Mouse (Mus musculus): ENCODE results near the gene Clec1b. TPM values are rescaled to one million over a fixed set of nuclear protein-coding genes. Genes with fewer than 3 reads are reported as not detected.

The Clec1b gene
- polyA plus RNA-seq, 1 experiment from 2014 or later: 0.83 TPM

GRCm38 (mm10) chr6:129383466-129383865, 13.6 kb upstream of the Clec1b start:
- H3K4me3 ChIP-seq: no peak overlapping the region
- H3K27me3 ChIP-seq: no peaks in the 10 kb centered on the region
- H3K4me1 ChIP-seq: no peaks in the 10 kb centered on the region
- H3K27ac ChIP-seq: no peak overlapping the region
- ATAC-seq (ENCODE audit: insufficient number of reproducible peaks, low FRiP score, low TSS enrichment, low read depth): no peak
- 41% methylated on average over 3 of the region's 3 CpGs for WGBS
- H3K4me2 ChIP-seq: no peak overlapping the region
- no peaks in the 10 kb centered on the region for H3K9me3 ChIP-seq
- no peaks in the 10 kb centered on the region for H3K36me3 ChIP-seq
- no peak overlapping the region for H3K9ac ChIP-seq

- Histone ChIP-seq H3K36me3 (no peaks in the 10 kb centered on the region), H3K9me3 (no peaks in the 10 kb centered on the region), H3K4me2 (no peak overlapping the region), H3K9ac (no peak overlapping the region), H3K27me3 (no peaks in the 10 kb centered on the region), H3K4me1 (no peaks in the 10 kb centered on the region), H3K27ac (no peak overlapping the region), H3K4me3 (no peak overlapping the region)
- ATAC-seq (ENCODE audit: insufficient number of reproducible peaks, low FRiP score, low TSS enrichment, low read depth): no peak
- WGBS: 85% methylated on average over 4 of the region's 4 CpGs
Measured at GRCm38 (mm10) chr6:129385000-129385399, 12.1 kb upstream of the Clec1b start.

- no peak within 1 kb of the TSS for H3K4me2 ChIP-seq
- no peak for ATAC-seq (ENCODE audit: insufficient number of reproducible peaks, low FRiP score, low TSS enrichment, low read depth)
- H3K4me3 ChIP-seq: no peak within 1 kb of the TSS
- H3K4me1 ChIP-seq: no peaks in the 10 kb centered on the region
- no peaks in the 10 kb centered on the region for H3K9me3 ChIP-seq
- no peaks in the 10 kb centered on the region for H3K27me3 ChIP-seq
- WGBS: 75% methylated on average over 2 of the region's 2 CpGs
- H3K27ac ChIP-seq: no peak within 1 kb of the TSS
- no peak within 1 kb of the TSS for H3K9ac ChIP-seq
- H3K36me3 ChIP-seq: no peaks in the 10 kb centered on the region
Measured at GRCm38 (mm10) chr6:129385774-129386173, 11.3 kb upstream of the Clec1b start, which contains the start of gene Clec12b. Clec12b (minus strand) TSS chr6:129385874.

- no peaks in the 10 kb centered on the region for H3K27me3 ChIP-seq
- WGBS: 19% methylated on average over 2 of the region's 2 CpGs
- H3K4me2 ChIP-seq: no peak overlapping the region
- H3K4me1 ChIP-seq: no peaks in the 10 kb centered on the region
- no peak overlapping the region for H3K4me3 ChIP-seq
- H3K9me3 ChIP-seq: no peaks in the 10 kb centered on the region
- H3K27ac ChIP-seq: no peak overlapping the region
- H3K9ac ChIP-seq: no peak overlapping the region
- H3K36me3 ChIP-seq: no peaks in the 10 kb centered on the region
- ATAC-seq (ENCODE audit: insufficient number of reproducible peaks, low FRiP score, low TSS enrichment, low read depth): no peak
Measured at GRCm38 (mm10) chr6:129393087-129393720, 3.9 kb upstream of the Clec1b start.

GRCm38 (mm10) chr6:129393732-129394131, 3.4 kb upstream of the Clec1b start:
- no peak overlapping the region for H3K27ac ChIP-seq
- ATAC-seq (ENCODE audit: insufficient number of reproducible peaks, low FRiP score, low TSS enrichment, low read depth): no peak
- H3K36me3 ChIP-seq: no peaks in the 10 kb centered on the region
- 78% methylated on average over 6 of the region's 6 CpGs for WGBS
- no peaks in the 10 kb centered on the region for H3K4me1 ChIP-seq
- no peak overlapping the region for H3K4me3 ChIP-seq
- no peak overlapping the region for H3K9ac ChIP-seq
- no peak overlapping the region for H3K4me2 ChIP-seq
- H3K27me3 ChIP-seq: no peaks in the 10 kb centered on the region
- H3K9me3 ChIP-seq: no peaks in the 10 kb centered on the region

- Histone ChIP-seq H3K4me3 (no peak overlapping the region), H3K4me1 (no peaks in the 10 kb centered on the region), H3K27ac (no peak overlapping the region), H3K36me3 (no peaks in the 10 kb centered on the region), H3K9me3 (no peaks in the 10 kb centered on the region), H3K9ac (no peak overlapping the region), H3K27me3 (no peaks in the 10 kb centered on the region), H3K4me2 (no peak overlapping the region)
- WGBS: 61% methylated on average over 6 of the region's 6 CpGs
- no peak for ATAC-seq (ENCODE audit: insufficient number of reproducible peaks, low FRiP score, low TSS enrichment, low read depth)
Measured at GRCm38 (mm10) chr6:129399945-129400344, 2.8 kb downstream of the Clec1b start.

- Histone ChIP-seq H3K27me3 (no peaks in the 10 kb centered on the region), H3K4me2 (no peak overlapping the region), H3K9ac (no peak overlapping the region), H3K9me3 (no peaks in the 10 kb centered on the region), H3K4me1 (no peaks in the 10 kb centered on the region), H3K27ac (no peak overlapping the region), H3K4me3 (no peak overlapping the region), H3K36me3 (no peaks in the 10 kb centered on the region)
- ATAC-seq (ENCODE audit: insufficient number of reproducible peaks, low FRiP score, low TSS enrichment, low read depth): no peak
- 87% methylated on average over 2 of the region's 2 CpGs for WGBS
Measured at GRCm38 (mm10) chr6:129402404-129402803, 5.3 kb downstream of the Clec1b start.

- H3K27me3 ChIP-seq: no peaks in the 10 kb centered on the region
- H3K4me1 ChIP-seq: no peaks in the 10 kb centered on the region
- WGBS: 81% methylated on average over 6 of the region's 6 CpGs
- H3K36me3 ChIP-seq: no peaks in the 10 kb centered on the region
- H3K27ac ChIP-seq: no peak overlapping the region
- H3K4me2 ChIP-seq: no peak overlapping the region
- H3K9ac ChIP-seq: no peak overlapping the region
- no peaks in the 10 kb centered on the region for H3K9me3 ChIP-seq
- H3K4me3 ChIP-seq: no peak overlapping the region
- no peak for ATAC-seq (ENCODE audit: insufficient number of reproducible peaks, low FRiP score, low TSS enrichment, low read depth)
Measured at GRCm38 (mm10) chr6:129403391-129403790, 6.3 kb downstream of the Clec1b start.

GRCm38 (mm10) chr6:129405999-129406398, 8.9 kb downstream of the Clec1b start:
- Histone ChIP-seq H3K4me3 (no peak overlapping the region), H3K9ac (no peak overlapping the region), H3K9me3 (no peaks in the 10 kb centered on the region), H3K36me3 (no peaks in the 10 kb centered on the region), H3K4me1 (no peaks in the 10 kb centered on the region), H3K4me2 (no peak overlapping the region), H3K27me3 (no peaks in the 10 kb centered on the region), H3K27ac (no peak overlapping the region)
- ATAC-seq (ENCODE audit: insufficient number of reproducible peaks, low FRiP score, low TSS enrichment, low read depth): no peak

- H3K4me1 ChIP-seq: no peaks in the 10 kb centered on the region
- H3K36me3 ChIP-seq: no peaks in the 10 kb centered on the region
- no peak for ATAC-seq (ENCODE audit: insufficient number of reproducible peaks, low FRiP score, low TSS enrichment, low read depth)
- 41% methylated on average over 2 of the region's 2 CpGs for WGBS
- no peaks in the 10 kb centered on the region for H3K9me3 ChIP-seq
- H3K27ac ChIP-seq: no peak overlapping the region
- H3K4me3 ChIP-seq: no peak overlapping the region
- no peak overlapping the region for H3K9ac ChIP-seq
- no peaks in the 10 kb centered on the region for H3K27me3 ChIP-seq
- H3K4me2 ChIP-seq: no peak overlapping the region
Measured at GRCm38 (mm10) chr6:129407324-129407723, 10.2 kb downstream of the Clec1b start.

GRCm38 (mm10) chr6:129408562-129408961, 11.5 kb downstream of the Clec1b start, which contains the start of gene Clec9a:
Clec9a (plus strand) TSS chr6:129408862.
- Histone ChIP-seq H3K4me2 (no peak within 1 kb of the TSS), H3K4me3 (no peak within 1 kb of the TSS), H3K4me1 (no peaks in the 10 kb centered on the region), H3K9ac (no peak within 1 kb of the TSS), H3K36me3 (no peaks in the 10 kb centered on the region), H3K9me3 (no peaks in the 10 kb centered on the region), H3K27me3 (no peaks in the 10 kb centered on the region), H3K27ac (no peak within 1 kb of the TSS)
- 86% methylated on average over 2 of the region's 2 CpGs for WGBS
- ATAC-seq (ENCODE audit: insufficient number of reproducible peaks, low FRiP score, low TSS enrichment, low read depth): no peak

GRCm38 (mm10) chr6:129414177-129414576, 17.1 kb downstream of the Clec1b start:
- no peak overlapping the region for H3K4me2 ChIP-seq
- H3K27ac ChIP-seq: no peak overlapping the region
- no peaks in the 10 kb centered on the region for H3K9me3 ChIP-seq
- no peaks in the 10 kb centered on the region for H3K36me3 ChIP-seq
- ATAC-seq (ENCODE audit: insufficient number of reproducible peaks, low FRiP score, low TSS enrichment, low read depth): no peak
- no peak overlapping the region for H3K4me3 ChIP-seq
- 73% methylated on average over 1 of the region's 1 CpGs for whole genome bisulfite sequencing
- no peaks in the 10 kb centered on the region for H3K27me3 ChIP-seq
- no peaks in the 10 kb centered on the region for H3K4me1 ChIP-seq
- H3K9ac ChIP-seq: no peak overlapping the region

- WGBS: 71% methylated on average over 3 of the region's 3 CpGs
- Histone ChIP-seq H3K4me2 (no peak overlapping the region), H3K4me1 (peaks cover 7% of the 10 kb centered on the region), H3K9ac (no peak overlapping the region), H3K4me3 (no peak overlapping the region), H3K36me3 (no peaks in the 10 kb centered on the region), H3K27ac (no peak overlapping the region), H3K9me3 (no peaks in the 10 kb centered on the region), H3K27me3 (no peaks in the 10 kb centered on the region)
- no peak for ATAC-seq (ENCODE audit: insufficient number of reproducible peaks, low FRiP score, low TSS enrichment, low read depth)
Measured at GRCm38 (mm10) chr6:129422311-129422710, 25.2 kb downstream of the Clec1b start.
